Mouse (Mus musculus) hindbrain, embryonic 11.5 days (tissue): Measurements from ENCODE around the gene Zfp827. TPM values are rescaled to one million over a fixed set of nuclear protein-coding genes. Genes with fewer than 3 reads are reported as not detected.

Experiments used
- ATAC-seq: fragments of 200-750 bp; cut with Nextera tagmentation; 2 replicates; pipeline ENCODE4 v1.8.0; 2017; ENCODE audit warnings: mild to moderate bottlenecking, moderate TSS enrichment, moderate library complexity; ENCODE audit not compliant: low FRiP score
- DNase-seq: peaks from one replicate; pipeline ENCODE4 v3.0.0-alpha.2; 2015; ENCODE audit warnings: low spot score
- H3K27ac ChIP-seq: fragments of 300-500 bp; sonication (generic); 2 replicates; pipeline ENCODE4 v1.5.1; 2014; ENCODE audit warnings: mild to moderate bottlenecking, low read depth, low read length
- H3K27me3 ChIP-seq: fragments of 300-500 bp; sonication (generic); 2 replicates; pipeline ENCODE4 v1.6.1; 2014; ENCODE audit warnings: mild to moderate bottlenecking, low read length, moderate library complexity, mixed read lengths; ENCODE audit not compliant: control insufficient read depth, insufficient read depth
- H3K36me3 ChIP-seq: fragments of 300-500 bp; sonication (generic); 2 replicates; pipeline ENCODE4 v1.6.1; 2014; ENCODE audit warnings: mild to moderate bottlenecking, low read length, moderate library complexity, mixed read lengths; ENCODE audit not compliant: control insufficient read depth, insufficient read depth
- H3K4me1 ChIP-seq: fragments of 300-500 bp; sonication (generic); replicated peaks from 2 replicates; pipeline ENCODE4 v1.6.1; 2014; ENCODE audit warnings: low read length, mixed read lengths; ENCODE audit not compliant: control insufficient read depth, insufficient read depth
- H3K4me2 ChIP-seq: fragments of 300-500 bp; sonication (generic); replicated peaks from 2 replicates; pipeline ENCODE4 v1.6.1; 2014; ENCODE audit warnings: mild to moderate bottlenecking, low read depth, low read length
- H3K4me3 ChIP-seq: fragments of 300-500 bp; sonication (generic); 2 replicates; pipeline ENCODE4 v1.5.1; 2014; ENCODE audit warnings: low read depth, low read length
- H3K9ac ChIP-seq: fragments of 300-500 bp; sonication (generic); 2 replicates; pipeline ENCODE4 v1.6.1; 2014; ENCODE audit warnings: low read depth, low read length
- H3K9me3 ChIP-seq: fragments of 300-500 bp; sonication (generic); 2 replicates; pipeline ENCODE4 v1.6.1; 2016; ENCODE audit warnings: low read length; ENCODE audit not compliant: control insufficient read depth
- WGBS: fragments of 180-500 bp; shearing (Covaris S2); extraction: QIAGEN DNeasy Blood & Tissue Kit; methylation state at CpG from one replicate; pipeline ENCODE4 v1.1.7; 2014; 5-methylcytosine and 5-hydroxymethylcytosine counted together
- polyA plus RNA-seq: library from polyadenylated mRNA; unstranded; fragments of >200 nt; fragmentation: Nextera tagmentation; extraction: Ambion mirVana; gene quantifications from 2 replicates; pipeline ENCODE4 v1.2.1, GENCODE M21; 2014

Gene Zfp827
- polyA plus RNA-seq, 1 experiment from 2014 or later: 12.7 TPM

- Histone ChIP-seq H3K27ac (no peak overlapping the region), H3K9ac (no peak overlapping the region), H3K36me3 (no peaks in the 10 kb centered on the region), H3K4me1 (no peaks in the 10 kb centered on the region; the same call in 1 of the 2 replicates), H3K9me3 (no peaks in the 10 kb centered on the region), H3K27me3 (no peaks in the 10 kb centered on the region), H3K4me2 (no peak overlapping the region), H3K4me3 (no peak overlapping the region)
- ATAC-seq (no peak), DNase-seq (no peak)
- 75% methylated on average over 4 of the region's 4 CpGs for WGBS
Observed at GRCm38 (mm10) chr8:79196481-79196880, 168.2 kb downstream of the Zfp827 start.

- Histone ChIP-seq H3K4me2 (no peak overlapping the region), H3K4me1 (no peaks in the 10 kb centered on the region; the same call in 1 of the 2 replicates), H3K27me3 (no peaks in the 10 kb centered on the region), H3K36me3 (no peaks in the 10 kb centered on the region), H3K27ac (0 out of 2 replicates have a peak overlapping the region, but pooled peaks have one; percentile 11), H3K9ac (no peak overlapping the region), H3K4me3 (no peak overlapping the region), H3K9me3 (no peaks in the 10 kb centered on the region)
- DNase-seq: peak; percentile 27
- peak; percentile 72 for ATAC-seq
- 41% methylated on average over 3 of the region's 3 CpGs for WGBS
Observed at GRCm38 (mm10) chr8:79198675-79199074, 170.4 kb downstream of the Zfp827 start.

- Histone ChIP-seq H3K27me3 (no peaks in the 10 kb centered on the region), H3K36me3 (no peaks in the 10 kb centered on the region), H3K9ac (no peak overlapping the region), H3K4me1 (no peaks in the 10 kb centered on the region; the same call in 1 of the 2 replicates), H3K4me3 (no peak overlapping the region), H3K9me3 (no peaks in the 10 kb centered on the region), H3K4me2 (no peak overlapping the region), H3K27ac (no peak overlapping the region)
- WGBS: 72% methylated on average over 11 of the region's 11 CpGs
- ATAC-seq (no peak), DNase-seq (no peak)
Observed at GRCm38 (mm10) chr8:79201446-79202147, 173.4 kb downstream of the Zfp827 start.

GRCm38 (mm10) chr8:79206895-79207294, 178.7 kb downstream of the Zfp827 start:
- H3K36me3 ChIP-seq: no peaks in the 10 kb centered on the region
- H3K9me3 ChIP-seq: no peaks in the 10 kb centered on the region
- peaks cover 7% of the 10 kb centered on the region for H3K4me1 ChIP-seq
- ATAC-seq: no peak
- no peak overlapping the region for H3K4me3 ChIP-seq
- H3K27me3 ChIP-seq: no peaks in the 10 kb centered on the region
- DNase-seq: no peak
- WGBS: 86% methylated on average over 4 of the region's 4 CpGs
- no peak overlapping the region for H3K27ac ChIP-seq
- H3K9ac ChIP-seq: no peak overlapping the region
- H3K4me2 ChIP-seq: no peak overlapping the region

- Histone ChIP-seq H3K27me3 (no peaks in the 10 kb centered on the region), H3K4me1 (peaks cover 7% of the 10 kb centered on the region), H3K9me3 (no peaks in the 10 kb centered on the region), H3K36me3 (no peaks in the 10 kb centered on the region), H3K27ac (no peak overlapping the region), H3K4me2 (no peak overlapping the region), H3K9ac (no peak overlapping the region), H3K4me3 (no peak overlapping the region)
- ATAC-seq (no peak), DNase-seq (no peak)
- 46% methylated on average over 3 of the region's 3 CpGs for WGBS
Observed at GRCm38 (mm10) chr8:79208181-79208580, 179.9 kb downstream of the Zfp827 start.

- Histone ChIP-seq H3K9me3 (no peaks in the 10 kb centered on the region), H3K4me1 (peaks cover 7% of the 10 kb centered on the region), H3K9ac (no peak overlapping the region), H3K4me3 (no peak overlapping the region), H3K4me2 (peak overlapping the region; percentile 57; the same call in 1 of the 2 replicates), H3K36me3 (no peaks in the 10 kb centered on the region), H3K27ac (peak overlapping the region; percentile 56; the same call in 1 of the 2 replicates), H3K27me3 (no peaks in the 10 kb centered on the region)
- WGBS: 12% methylated on average over 15 of the region's 15 CpGs
- ATAC-seq (0 out of 2 replicates have a peak, but pooled peaks have one; percentile 12), DNase-seq (peak; percentile 51)
Observed at GRCm38 (mm10) chr8:79208691-79209640, 180.7 kb downstream of the Zfp827 start.

- WGBS: 6% methylated on average over 27 of the region's 27 CpGs
- DNase-seq (peak; percentile 68), ATAC-seq (peak; percentile 83)
- Histone ChIP-seq H3K4me2 (peak overlapping the region; percentile 57), H3K36me3 (no peaks in the 10 kb centered on the region), H3K27ac (peak overlapping the region; percentile 56), H3K4me3 (peak overlapping the region; percentile 28), H3K4me1 (peaks cover 7% of the 10 kb centered on the region), H3K9me3 (no peaks in the 10 kb centered on the region), H3K27me3 (no peaks in the 10 kb centered on the region), H3K9ac (peak overlapping the region; percentile 48)
Observed at GRCm38 (mm10) chr8:79209641-79210358, 181.6 kb downstream of the Zfp827 start.

GRCm38 (mm10) chr8:79211630-79212029, 183.4 kb downstream of the Zfp827 start:
- no peaks in the 10 kb centered on the region for H3K9me3 ChIP-seq
- H3K4me1 ChIP-seq: peaks cover 7% of the 10 kb centered on the region
- no peak overlapping the region for H3K9ac ChIP-seq
- H3K27ac ChIP-seq: no peak overlapping the region
- H3K27me3 ChIP-seq: no peaks in the 10 kb centered on the region
- no peaks in the 10 kb centered on the region for H3K36me3 ChIP-seq
- no peak overlapping the region for H3K4me2 ChIP-seq
- ATAC-seq (0 out of 2 replicates have a peak, but pooled peaks have one; percentile 6), DNase-seq (no peak)
- no peak overlapping the region for H3K4me3 ChIP-seq
- 69% methylated on average over 9 of the region's 9 CpGs for WGBS
